Mouse (Mus musculus) forebrain, embryonic 13.5 days (tissue): ENCODE results near the gene Wdr74. TPM values are rescaled to one million over a fixed set of nuclear protein-coding genes. Genes with fewer than 3 reads are reported as not detected.
A peak's percentile ranks its signal among the peaks of the same experiment; 100 is the strongest.

Experiments used
- ATAC-seq: fragments of 200-750 bp; cut with Nextera tagmentation; 2 replicates; pipeline ENCODE4 v1.8.0; 2017
- H3K27ac ChIP-seq: fragments of 300-500 bp; sonication (generic); 2 replicates; pipeline ENCODE4 v1.5.1; 2015; ENCODE audit warnings: inconsistent platforms, mild to moderate bottlenecking, moderate library complexity
- H3K27me3 ChIP-seq: fragments of 300-500 bp; sonication (generic); 2 replicates; pipeline ENCODE4 v1.6.1; 2015; ENCODE audit warnings: mild to moderate bottlenecking, inconsistent platforms
- H3K36me3 ChIP-seq: fragments of 300-500 bp; sonication (generic); 2 replicates; pipeline ENCODE4 v1.6.1; 2015; ENCODE audit warnings: mild to moderate bottlenecking, inconsistent platforms; ENCODE audit not compliant: poor library complexity, severe bottlenecking
- H3K4me1 ChIP-seq: fragments of 300-500 bp; sonication (generic); 2 replicates; pipeline ENCODE4 v1.6.1; 2015; ENCODE audit warnings: inconsistent platforms
- H3K4me2 ChIP-seq: fragments of 300-500 bp; sonication (generic); 2 replicates; pipeline ENCODE4 v1.6.1; 2015; ENCODE audit warnings: inconsistent platforms, mild to moderate bottlenecking, moderate library complexity
- H3K4me3 ChIP-seq: fragments of 300-500 bp; sonication (generic); 2 replicates; pipeline ENCODE4 v1.5.1; 2015; ENCODE audit warnings: mild to moderate bottlenecking, inconsistent platforms
- H3K9ac ChIP-seq: fragments of 300-500 bp; sonication (generic); 2 replicates; pipeline ENCODE4 v1.6.1; 2015; ENCODE audit warnings: mild to moderate bottlenecking, inconsistent platforms
- H3K9me3 ChIP-seq: fragments of 300-500 bp; sonication (generic); replicated peaks from 2 replicates; pipeline ENCODE4 v1.6.1; 2016; ENCODE audit warnings: inconsistent platforms
- WGBS: fragments of 180-500 bp; shearing (Covaris S2); methylation state at CpG from one replicate; pipeline ENCODE4 v1.1.7; 2015; 5-methylcytosine and 5-hydroxymethylcytosine counted together
- polyA plus RNA-seq: library from polyadenylated mRNA; unstranded; fragments of >200 nt; fragmentation: Nextera tagmentation; extraction: Ambion mirVana; gene quantifications from 2 replicates; pipeline ENCODE4 v1.2.1, GENCODE M21; 2015

Gene Wdr74
- polyA plus RNA-seq, 1 experiment from 2014 or later = 92.0 TPM

DNA sequence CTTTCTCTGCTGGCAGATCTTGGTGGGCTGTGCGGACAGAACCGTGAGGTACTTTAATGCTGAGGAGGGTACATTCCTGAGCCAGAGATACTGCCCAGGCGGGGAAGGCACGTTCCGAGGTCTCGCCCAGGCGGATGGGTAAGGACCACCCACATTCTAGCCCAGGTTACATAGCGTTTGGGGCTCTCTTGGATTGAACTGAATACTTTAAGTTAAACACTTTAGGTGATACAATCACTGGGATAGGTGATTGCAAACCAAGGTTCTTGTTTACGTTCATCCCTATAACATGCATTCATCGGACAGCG lies 487 bp downstream of the Wdr74 start:
- H3K4me2 ChIP-seq = peak overlapping the region; percentile 94
- no peaks in the 10 kb centered on the region for H3K27me3 ChIP-seq
- peaks cover 33% of the 10 kb centered on the region for H3K36me3 ChIP-seq
- H3K9ac ChIP-seq = peak overlapping the region; percentile 81
- ATAC-seq = no peak
- peak overlapping the region; percentile 95 for H3K4me3 ChIP-seq
- H3K4me1 ChIP-seq = peaks cover 25% of the 10 kb centered on the region
- 3% methylated on average over 11 of the region's 11 CpGs for WGBS
- H3K27ac ChIP-seq = peak overlapping the region; percentile 57
- H3K9me3 ChIP-seq = no peaks in the 10 kb centered on the region

- ATAC-seq = no peak
- H3K9me3 ChIP-seq = no peaks in the 10 kb centered on the region
- WGBS = 95% methylated on average over 7 of the region's 7 CpGs
- no peak overlapping the region for H3K9ac ChIP-seq
- no peaks in the 10 kb centered on the region for H3K27me3 ChIP-seq
- H3K4me2 ChIP-seq = no peak overlapping the region
- peaks cover 46% of the 10 kb centered on the region for H3K36me3 ChIP-seq
- no peak overlapping the region for H3K27ac ChIP-seq
- H3K4me3 ChIP-seq = no peak overlapping the region
- peaks cover 38% of the 10 kb centered on the region for H3K4me1 ChIP-seq
Observed at GRCm38 (mm10) chr19:8738911-8739310, 3.3 kb downstream of the Wdr74 start.

- Histone ChIP-seq H3K27me3 (no peaks in the 10 kb centered on the region), H3K36me3 (peaks cover 52% of the 10 kb centered on the region), H3K4me2 (no peak overlapping the region), H3K27ac (no peak overlapping the region), H3K9me3 (no peaks in the 10 kb centered on the region), H3K4me3 (no peak overlapping the region), H3K9ac (no peak overlapping the region), H3K4me1 (peaks cover 38% of the 10 kb centered on the region)
- no peak for ATAC-seq
- 92% methylated on average over 6 of the region's 6 CpGs for WGBS
Observed at GRCm38 (mm10) chr19:8739646-8740045, 4.0 kb downstream of the Wdr74 start.

GRCm38 (mm10) chr19:8740603-8741002 lies 5.0 kb downstream of the Wdr74 start, which contains the start of gene 1700092M07Rik:
TSS of gene 1700092M07Rik (plus strand) at chr19:8740718.
- WGBS = 62% methylated on average over 14 of the region's 14 CpGs
- no peaks in the 10 kb centered on the region for H3K27me3 ChIP-seq
- H3K4me2 ChIP-seq = peak within 1 kb of the TSS; percentile 98
- H3K4me1 ChIP-seq = peaks cover 34% of the 10 kb centered on the region
- H3K4me3 ChIP-seq = peak within 1 kb of the TSS; percentile 97
- no peaks in the 10 kb centered on the region for H3K9me3 ChIP-seq
- ATAC-seq = no peak
- H3K36me3 ChIP-seq = peaks cover 62% of the 10 kb centered on the region
- peak within 1 kb of the TSS; percentile 94 for H3K27ac ChIP-seq
- H3K9ac ChIP-seq = peak within 1 kb of the TSS; percentile 90

- WGBS = under 1% methylated on average over 36 of the region's 36 CpGs
- Histone ChIP-seq H3K4me1 (peaks cover 29% of the 10 kb centered on the region), H3K9ac (peak within 1 kb of the TSS; percentile 90), H3K4me2 (peak within 1 kb of the TSS; percentile 98), H3K9me3 (no peaks in the 10 kb centered on the region), H3K27ac (peak within 1 kb of the TSS; percentile 94), H3K4me3 (peak within 1 kb of the TSS; percentile 97), H3K27me3 (no peaks in the 10 kb centered on the region), H3K36me3 (peaks cover 70% of the 10 kb centered on the region)
- peak; percentile 99 for ATAC-seq
Observed at GRCm38 (mm10) chr19:8741243-8741869, 5.7 kb downstream of the Wdr74 start, which contains the start of gene Stx5a. TSS of gene Stx5a (plus strand) at chr19:8741413.

GRCm38 (mm10) chr19:8742176-8742575 lies 6.5 kb downstream of the Wdr74 start:
- Histone ChIP-seq H3K4me2 (peak overlapping the region; percentile 98), H3K4me1 (peaks cover 22% of the 10 kb centered on the region), H3K9ac (peak overlapping the region; percentile 90), H3K9me3 (no peaks in the 10 kb centered on the region), H3K27ac (peak overlapping the region; percentile 58; the same call in 1 of the 2 replicates), H3K27me3 (no peaks in the 10 kb centered on the region), H3K4me3 (peak overlapping the region; percentile 97), H3K36me3 (peaks cover 78% of the 10 kb centered on the region)
- WGBS = 23% methylated on average over 14 of the region's 14 CpGs
- ATAC-seq = no peak

GRCm38 (mm10) chr19:8745382-8745781 lies 9.8 kb downstream of the Wdr74 start:
- H3K4me1 ChIP-seq = peaks cover 19% of the 10 kb centered on the region
- no peaks in the 10 kb centered on the region for H3K27me3 ChIP-seq
- H3K27ac ChIP-seq = no peak overlapping the region
- peaks cover 80% of the 10 kb centered on the region for H3K36me3 ChIP-seq
- WGBS = 98% methylated on average over 1 of the region's 1 CpGs
- H3K9me3 ChIP-seq = no peaks in the 10 kb centered on the region
- H3K4me3 ChIP-seq = no peak overlapping the region
- no peak overlapping the region for H3K4me2 ChIP-seq
- no peak overlapping the region for H3K9ac ChIP-seq
- ATAC-seq = no peak

DNA sequence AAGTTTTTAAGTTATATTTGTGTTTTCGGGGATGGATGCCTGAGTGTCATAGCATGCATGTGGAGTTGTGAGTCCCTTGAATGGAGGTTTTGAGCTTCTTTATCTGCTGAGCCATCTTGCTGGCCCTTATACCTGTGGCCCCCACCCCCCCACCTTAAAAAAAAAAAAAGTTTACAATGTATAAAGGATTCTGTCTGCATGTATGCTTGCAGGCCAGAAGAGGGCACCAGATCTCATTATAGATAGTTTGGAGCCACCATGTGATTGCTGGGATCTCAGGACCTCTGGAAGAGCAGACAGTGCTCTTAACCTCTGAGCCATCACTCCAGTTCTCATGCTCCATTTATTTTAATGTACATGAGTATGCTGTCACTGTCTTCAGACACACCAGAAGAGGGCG lies 11.7 kb downstream of the Wdr74 start:
- Histone ChIP-seq H3K9me3 (no peaks in the 10 kb centered on the region), H3K4me3 (no peak overlapping the region), H3K36me3 (peaks cover 95% of the 10 kb centered on the region), H3K27ac (no peak overlapping the region), H3K4me2 (no peak overlapping the region), H3K27me3 (no peaks in the 10 kb centered on the region), H3K4me1 (peaks cover 8% of the 10 kb centered on the region), H3K9ac (no peak overlapping the region)
- 72% methylated on average over 2 of the region's 2 CpGs for WGBS
- ATAC-seq = no peak

GRCm38 (mm10) chr19:8755652-8756051 lies 20.0 kb downstream of the Wdr74 start:
- Histone ChIP-seq H3K27me3 (no peaks in the 10 kb centered on the region), H3K4me2 (peak overlapping the region; percentile 85), H3K36me3 (peaks cover 46% of the 10 kb centered on the region), H3K4me1 (peaks cover 26% of the 10 kb centered on the region), H3K4me3 (no peak overlapping the region), H3K27ac (no peak overlapping the region), H3K9ac (no peak overlapping the region), H3K9me3 (no peaks in the 10 kb centered on the region)
- 85% methylated on average over 3 of the region's 3 CpGs for WGBS
- no peak for ATAC-seq

DNA sequence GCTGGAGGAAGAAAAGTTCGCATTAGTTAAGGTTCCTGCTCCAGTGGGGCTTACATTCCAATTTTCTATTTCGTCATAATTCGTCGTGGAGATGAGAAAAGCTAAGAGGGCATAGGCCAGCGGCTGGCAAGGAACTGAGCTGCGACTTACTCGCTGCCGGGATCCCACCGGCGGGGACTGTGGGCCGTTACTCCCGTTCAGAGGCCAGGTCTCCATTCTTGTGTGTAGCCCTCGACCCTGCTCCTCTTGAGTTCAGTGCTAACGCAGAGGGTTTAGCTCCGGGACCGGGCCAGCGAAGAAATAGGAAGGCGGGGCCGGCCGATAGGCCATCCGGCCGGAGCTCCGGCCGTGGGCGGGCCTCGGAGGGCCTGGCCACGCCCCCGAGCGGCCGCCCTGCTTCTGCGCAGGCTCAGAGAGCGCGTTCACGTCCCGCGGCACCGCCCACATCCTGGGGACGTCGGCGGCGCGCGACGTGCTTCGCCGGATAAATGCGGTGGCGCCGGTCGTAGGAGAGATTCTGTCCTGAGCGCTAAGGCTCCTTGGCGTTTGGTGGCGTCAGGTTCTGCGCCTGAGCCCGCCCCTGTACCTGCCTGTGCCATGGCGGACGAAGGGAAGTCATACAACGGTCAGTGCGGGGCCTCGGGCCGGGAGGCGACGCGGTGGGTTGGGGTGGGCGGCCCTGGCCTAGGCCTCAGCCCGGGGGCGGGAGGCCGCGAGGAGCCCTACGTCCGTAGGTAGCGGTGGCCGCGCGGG lies 21.2 kb downstream of the Wdr74 start, which contains the start of gene Nxf1:
Gene Nxf1, plus strand, starts transcription at position 439 of the 753 bp plus-strand sequence.
- Histone ChIP-seq H3K27me3 (no peaks in the 10 kb centered on the region), H3K4me2 (peak within 1 kb of the TSS; percentile 85), H3K9ac (peak within 1 kb of the TSS; percentile 95), H3K4me1 (peaks cover 26% of the 10 kb centered on the region), H3K9me3 (no peaks in the 10 kb centered on the region), H3K27ac (peak within 1 kb of the TSS; percentile 85), H3K4me3 (peak within 1 kb of the TSS; percentile 96), H3K36me3 (peaks cover 38% of the 10 kb centered on the region)
- WGBS = under 1% methylated on average over 74 of the region's 75 CpGs
- peak; percentile 95 for ATAC-seq

DNA sequence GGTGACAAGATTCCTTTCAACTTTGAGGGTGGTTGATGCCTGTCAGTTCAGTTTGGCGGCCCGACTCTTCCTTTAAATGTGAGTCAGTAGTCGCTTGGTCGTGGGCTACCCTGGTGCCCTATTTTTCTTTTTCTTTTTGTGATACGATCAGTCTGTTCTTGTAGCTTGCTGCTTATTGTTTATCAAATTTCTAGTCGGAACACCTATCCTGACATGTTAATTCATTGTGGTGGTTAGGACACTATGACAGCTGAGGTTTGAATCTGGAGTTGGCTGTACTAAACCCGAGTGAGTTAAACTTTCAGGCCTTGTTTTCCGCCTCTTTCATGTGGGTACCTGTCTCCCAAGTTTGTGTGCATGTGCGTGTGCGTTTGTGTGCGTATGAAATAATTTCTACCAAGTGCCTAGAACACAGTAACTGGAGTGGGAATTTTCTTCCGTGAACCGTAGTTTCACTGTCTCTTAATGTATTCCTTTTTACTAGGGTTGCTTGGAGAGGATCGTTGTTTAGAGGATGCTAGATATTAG lies 21.9 kb downstream of the Wdr74 start:
- H3K27me3 ChIP-seq = no peaks in the 10 kb centered on the region
- peaks cover 26% of the 10 kb centered on the region for H3K4me1 ChIP-seq
- WGBS = 6% methylated on average over 14 of the region's 14 CpGs
- H3K9me3 ChIP-seq = no peaks in the 10 kb centered on the region
- H3K4me3 ChIP-seq = peak overlapping the region; percentile 96
- H3K4me2 ChIP-seq = peak overlapping the region; percentile 85
- peak overlapping the region; percentile 95 for H3K9ac ChIP-seq
- H3K27ac ChIP-seq = peak overlapping the region; percentile 85
- ATAC-seq = no peak
- peaks cover 37% of the 10 kb centered on the region for H3K36me3 ChIP-seq

- peaks cover 38% of the 10 kb centered on the region for H3K36me3 ChIP-seq
- no peak for ATAC-seq
- no peak overlapping the region for H3K4me2 ChIP-seq
- no peaks in the 10 kb centered on the region for H3K27me3 ChIP-seq
- no peak overlapping the region for H3K4me3 ChIP-seq
- H3K9ac ChIP-seq = no peak overlapping the region
- no peaks in the 10 kb centered on the region for H3K9me3 ChIP-seq
- WGBS = 98% methylated on average over 2 of the region's 2 CpGs
- H3K4me1 ChIP-seq = peaks cover 26% of the 10 kb centered on the region
- no peak overlapping the region for H3K27ac ChIP-seq
Observed at GRCm38 (mm10) chr19:8758899-8759298, 23.3 kb downstream of the Wdr74 start.
